Mouse (Mus musculus): Measurements from ENCODE around the gene Wfdc2.

Wfdc2 gene

DNA sequence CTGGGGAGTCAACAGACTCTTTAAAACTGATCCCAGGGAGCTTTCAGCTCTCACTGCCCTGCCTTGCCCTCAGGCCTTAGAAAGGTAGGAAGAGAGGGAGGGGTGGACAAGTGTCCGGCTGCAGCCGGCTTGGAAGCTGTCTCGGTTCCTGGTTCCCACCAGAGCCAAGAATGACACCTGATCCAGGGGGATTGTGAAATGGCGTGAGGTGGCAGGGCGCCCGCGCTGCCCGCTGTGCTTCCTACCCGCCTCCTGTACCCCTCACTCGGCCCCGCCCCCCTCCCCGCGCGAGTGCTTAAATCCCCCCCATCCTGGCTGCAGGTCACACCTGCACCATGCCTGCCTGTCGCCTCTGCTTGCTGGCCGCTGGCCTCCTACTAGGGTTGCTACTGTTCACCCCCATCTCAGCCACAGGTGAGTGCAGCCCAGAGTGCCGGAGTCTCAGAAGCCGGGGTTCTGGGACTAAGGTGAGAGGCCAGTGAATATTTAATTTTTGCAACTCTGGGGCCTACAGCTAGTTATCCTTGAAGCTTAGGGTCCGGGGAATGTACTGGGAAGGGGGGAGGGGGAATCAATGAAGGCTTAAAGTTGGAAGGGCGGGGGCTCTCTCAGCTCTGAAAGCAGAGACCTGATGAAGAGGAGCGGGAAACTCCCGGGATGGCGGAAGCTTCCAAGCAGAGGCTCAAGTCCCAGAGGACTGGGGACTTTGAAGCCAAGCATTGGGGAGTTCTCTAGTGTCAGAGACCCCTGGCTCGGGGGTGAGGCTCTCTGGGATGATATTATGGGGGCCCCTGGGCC, at the start of gene Wfdc2:
Gene Wfdc2, plus strand, starts transcription at position 23 of the 798 bp plus-strand sequence.
- DNase-seq (ENCODE audit: low spot score in 2 of 2), result no peak

DNA sequence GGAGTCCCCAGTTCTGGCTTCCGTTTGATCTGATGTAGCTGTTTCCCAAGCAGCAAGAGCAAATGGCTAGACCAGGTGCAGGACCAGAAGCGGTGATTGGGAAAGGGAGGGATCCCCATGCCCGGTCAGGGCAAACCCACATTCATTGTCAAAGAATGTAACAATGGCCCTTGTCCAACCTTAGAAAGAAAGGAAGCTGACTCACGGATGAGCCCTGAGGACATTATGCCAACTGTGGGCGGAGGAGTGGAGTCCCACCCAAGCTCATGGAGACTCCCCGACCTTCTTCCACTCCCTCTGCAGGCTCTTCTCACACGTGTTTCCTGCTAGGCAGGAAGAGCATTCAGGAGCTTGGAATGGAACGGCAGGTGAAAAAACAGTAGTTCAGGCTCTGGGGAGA, 48.8 kb upstream of the Wfdc2 start:
- no peak for DNase-seq (ENCODE audit: low spot score in 2 of 2)

DNA sequence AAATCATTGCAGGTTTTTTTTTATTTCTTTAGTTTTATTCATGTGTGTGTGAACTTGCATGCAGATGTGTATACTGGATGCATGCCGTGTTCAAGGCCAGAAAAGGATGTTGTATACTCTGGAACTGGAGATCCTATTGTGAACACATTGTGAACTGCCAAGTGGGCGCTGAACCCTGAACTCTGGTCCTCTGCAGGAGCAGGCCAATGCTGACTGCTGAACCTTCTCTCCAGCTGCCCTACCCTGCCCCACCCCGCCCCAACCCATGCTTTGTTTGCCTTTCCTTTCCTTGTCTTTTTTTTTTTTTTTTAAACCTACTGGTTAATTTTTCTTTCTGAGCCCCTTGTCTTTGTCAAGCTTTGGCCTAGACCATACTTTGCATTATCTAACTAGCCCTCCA, 47.3 kb upstream of the Wfdc2 start:
- no peak for DNase-seq (ENCODE audit: low spot score in 2 of 2)

DNA sequence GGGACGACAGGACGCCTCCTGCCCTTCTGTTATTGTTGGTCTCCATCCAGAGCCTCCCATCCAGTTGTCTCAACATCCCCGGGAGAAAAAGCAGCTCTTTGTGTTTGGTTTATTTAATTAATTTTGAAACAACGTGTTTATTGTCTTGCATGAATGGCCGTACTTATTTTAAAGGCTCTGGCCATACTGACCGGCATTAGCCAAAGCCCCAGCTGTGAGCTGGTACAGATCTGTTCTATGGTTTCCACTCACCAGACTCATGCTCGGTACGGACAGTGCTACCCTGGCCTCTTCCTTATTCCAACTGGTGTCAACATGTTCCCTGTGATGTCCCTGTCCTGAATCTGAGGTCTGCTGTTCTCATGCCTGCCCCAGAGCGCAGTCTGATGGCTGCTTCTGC, 46.3 kb upstream of the Wfdc2 start:
- no peak for DNase-seq (ENCODE audit: low spot score in 2 of 2)

DNA sequence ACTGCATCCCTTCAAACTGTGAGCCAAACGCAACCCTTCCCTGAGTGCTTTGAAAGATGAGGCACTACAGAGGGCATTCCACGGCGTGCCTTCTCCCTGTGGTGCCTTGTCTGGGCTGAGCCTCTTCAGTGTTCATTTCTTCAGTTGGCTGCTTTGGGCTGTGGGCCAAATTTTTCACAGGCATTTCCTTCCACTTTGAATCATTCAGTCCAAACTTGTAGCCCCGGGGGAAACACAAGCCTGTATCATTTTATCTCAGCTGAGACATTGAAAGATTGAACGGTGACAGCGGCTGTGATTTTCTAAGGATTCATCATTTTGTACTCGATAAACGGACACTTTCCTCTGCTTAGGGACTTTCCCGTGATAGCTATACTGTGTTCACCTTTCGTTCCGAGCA, 45.6 kb upstream of the Wfdc2 start:
- DNase-seq (ENCODE audit: low spot score in 2 of 2), result no peak

DNA sequence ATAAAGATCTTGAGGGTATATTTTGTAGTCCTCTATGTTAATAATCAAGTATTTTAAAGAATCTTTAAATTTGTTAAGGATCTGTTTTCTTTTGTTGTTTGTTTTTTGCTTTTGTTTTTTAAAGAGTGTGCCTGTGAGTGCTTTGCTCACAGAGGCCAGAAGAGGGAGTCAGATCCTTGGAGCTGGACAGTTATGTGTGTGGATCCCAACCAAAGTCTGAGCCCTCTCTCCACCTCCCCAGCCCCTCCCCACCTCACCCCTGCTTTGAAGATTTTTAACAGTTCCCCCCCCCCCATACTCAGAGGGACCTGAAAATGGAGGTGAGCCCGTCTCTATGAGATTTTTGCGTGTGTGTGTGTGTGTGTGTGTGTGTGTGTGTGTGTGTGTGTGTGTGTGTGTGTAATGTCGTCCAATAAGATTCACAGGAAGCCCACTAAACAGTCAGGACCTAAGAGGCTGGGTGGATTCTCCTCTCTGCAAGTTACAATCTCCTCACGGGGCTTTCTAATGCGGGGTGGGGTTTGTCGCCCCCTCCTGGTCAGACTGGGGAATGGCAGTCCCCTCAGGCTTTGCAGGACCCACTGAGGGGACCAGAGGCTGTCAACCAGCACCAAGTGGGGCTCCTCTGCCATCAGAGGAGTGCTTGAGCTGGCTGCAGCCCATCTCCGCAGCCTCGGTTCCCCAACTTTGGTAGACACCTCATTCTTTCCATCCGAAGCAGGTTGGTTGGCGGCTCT, 44.6 kb upstream of the Wfdc2 start:
- no peak for DNase-seq (ENCODE audit: low spot score in 2 of 2)

DNA sequence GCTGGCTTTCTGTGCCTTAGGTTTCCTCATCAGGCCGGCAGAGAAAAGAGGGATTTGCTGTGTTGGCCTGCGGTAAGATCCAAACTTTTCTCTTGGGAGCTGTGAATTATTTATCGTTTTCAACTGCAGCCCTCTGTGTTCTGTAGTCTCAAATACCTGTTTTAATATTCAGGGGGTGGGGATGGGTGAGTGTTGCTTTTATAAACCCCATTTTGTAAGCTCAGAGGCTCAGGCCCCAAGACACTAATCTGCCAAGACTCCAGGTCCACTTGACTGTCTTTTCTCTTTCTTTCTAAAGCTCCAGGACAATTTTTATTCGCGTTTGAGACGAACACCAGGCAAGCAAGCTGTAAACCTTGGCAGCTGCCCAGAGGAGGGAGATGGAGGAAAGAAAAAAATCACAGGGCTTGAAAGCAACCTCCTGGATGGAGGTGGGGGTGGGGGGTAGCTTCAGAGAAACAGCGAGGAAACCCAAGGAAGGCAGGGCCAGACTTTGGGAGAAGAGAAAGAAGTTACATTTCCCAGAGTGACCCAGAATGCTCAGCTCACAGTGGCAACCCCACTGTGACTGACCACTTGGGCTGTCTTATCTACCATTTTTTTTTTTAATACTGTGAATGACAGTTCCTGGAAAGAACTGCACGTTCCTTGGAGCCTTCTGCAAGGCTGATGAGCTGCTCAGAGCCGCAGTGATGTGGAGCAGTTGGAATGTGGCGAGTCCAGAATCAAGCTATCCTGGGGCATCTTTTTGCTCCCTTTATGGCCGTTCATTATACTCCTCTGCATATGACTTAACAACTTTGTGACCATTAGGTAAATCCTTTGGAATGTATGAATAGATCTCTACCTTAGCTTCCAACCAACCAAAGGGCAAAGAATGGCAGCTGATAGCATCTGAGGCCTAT, 43.7 kb upstream of the Wfdc2 start:
- peak in 1 of 2 experiments; percentile 37 for DNase-seq (ENCODE audit: low spot score in 2 of 2)

DNA sequence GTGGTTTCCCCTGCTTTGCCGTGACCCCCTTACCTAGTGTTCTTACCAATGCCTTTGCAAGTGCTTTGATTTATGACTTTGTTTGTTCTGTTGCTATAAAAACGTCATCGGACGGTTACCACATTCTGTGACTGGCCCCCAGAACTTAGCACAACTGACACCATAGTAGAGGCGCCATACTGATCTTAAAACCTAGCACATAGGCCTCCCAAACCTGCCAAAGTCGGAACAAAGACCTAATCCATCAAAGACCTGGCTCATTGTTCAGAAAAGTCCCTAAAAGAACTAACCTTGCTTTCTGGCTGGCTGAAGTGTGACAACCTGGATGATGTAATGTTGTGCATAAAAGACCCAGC, 43.1 kb upstream of the Wfdc2 start:
- DNase-seq (ENCODE audit: low spot score in 2 of 2), result no peak

DNA sequence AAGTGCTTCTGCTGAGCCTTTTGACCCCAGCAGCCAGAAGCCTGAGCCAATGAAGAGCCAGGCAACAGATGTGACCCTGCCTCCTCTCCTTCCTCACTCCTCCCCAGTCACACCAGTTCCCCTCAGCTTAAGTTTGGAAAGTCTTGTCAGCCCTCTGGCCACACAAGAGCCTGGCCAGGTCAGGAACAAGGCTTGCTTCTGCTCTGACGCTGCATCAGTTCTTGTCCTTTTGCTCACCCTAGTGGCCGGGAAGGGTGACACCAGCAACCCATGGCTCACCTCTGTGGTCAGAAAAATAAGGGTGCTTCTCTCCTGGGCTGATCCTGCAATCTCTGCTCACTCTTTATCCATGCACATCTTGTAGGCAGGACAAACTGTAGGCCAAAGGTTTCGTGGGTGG, 41.4 kb upstream of the Wfdc2 start:
- DNase-seq (ENCODE audit: low spot score in 2 of 2), result no peak

DNA sequence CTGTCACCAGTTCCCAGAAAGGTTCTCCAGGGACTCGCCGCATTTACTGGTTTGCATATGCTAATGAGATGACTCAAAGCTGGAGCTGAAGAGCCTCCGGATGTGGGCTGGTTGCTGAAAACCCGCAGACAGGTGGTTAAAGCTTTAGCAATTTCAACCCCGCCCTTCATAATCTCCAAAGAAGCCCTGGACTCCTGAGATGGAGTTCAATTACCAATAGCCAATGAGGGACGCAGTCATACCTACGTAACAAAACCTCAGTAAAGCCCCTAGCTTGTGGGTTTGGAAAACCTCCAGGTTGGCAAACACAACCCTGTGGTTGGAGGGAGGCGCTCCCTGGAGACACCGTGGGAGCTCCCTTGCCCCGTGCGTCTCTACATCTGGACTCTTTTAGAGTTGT, 40.4 kb upstream of the Wfdc2 start:
- DNase-seq (ENCODE audit: low spot score in 2 of 2), result peak in 1 of 2 experiments; percentile 25

DNA sequence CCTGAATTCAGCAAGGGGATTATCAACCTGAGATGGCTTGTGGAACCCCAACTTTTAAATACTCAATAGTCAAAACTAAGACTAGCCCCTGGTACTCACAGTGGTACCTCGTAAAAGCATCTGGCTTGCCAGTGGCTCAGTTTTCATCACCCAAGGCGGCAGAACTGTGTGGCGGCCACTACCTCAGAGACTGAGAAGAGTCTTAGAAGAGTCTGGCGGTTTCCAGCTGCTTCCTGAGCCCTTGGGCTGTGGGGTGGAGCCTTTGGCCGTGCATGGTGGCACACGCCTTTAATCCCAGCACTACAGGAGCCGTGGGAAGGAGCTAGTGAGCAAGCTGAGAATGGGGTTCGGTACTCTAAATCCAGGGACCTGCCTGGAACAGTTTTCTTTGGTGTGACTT, 39.9 kb upstream of the Wfdc2 start:
- DNase-seq (ENCODE audit: low spot score in 2 of 2), result no peak

DNA sequence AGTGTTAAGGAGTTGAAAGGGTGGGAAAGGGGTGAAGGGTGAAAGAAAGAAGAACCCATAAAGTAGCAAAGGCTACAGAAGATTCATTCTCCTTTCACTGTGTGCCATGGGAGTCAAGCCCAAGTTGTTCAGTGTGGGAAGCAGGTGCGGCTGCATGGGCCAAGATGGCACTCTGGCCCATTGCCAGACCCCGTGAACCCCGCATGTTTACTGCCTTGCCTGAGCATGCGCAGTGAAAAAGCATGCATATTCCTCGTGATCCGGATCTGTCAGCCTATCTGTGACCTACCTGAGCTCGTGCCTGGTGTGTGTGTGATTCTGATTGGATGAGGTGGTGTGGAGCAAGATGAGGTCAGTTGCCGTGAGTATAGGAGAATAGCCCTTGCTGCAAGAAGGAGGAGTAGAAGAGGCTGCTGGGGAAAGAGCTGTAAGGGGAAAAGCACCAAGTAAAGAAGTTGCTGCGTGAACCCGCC, 38.9 kb upstream of the Wfdc2 start:
- no peak for DNase-seq (ENCODE audit: low spot score in 2 of 2)

DNA sequence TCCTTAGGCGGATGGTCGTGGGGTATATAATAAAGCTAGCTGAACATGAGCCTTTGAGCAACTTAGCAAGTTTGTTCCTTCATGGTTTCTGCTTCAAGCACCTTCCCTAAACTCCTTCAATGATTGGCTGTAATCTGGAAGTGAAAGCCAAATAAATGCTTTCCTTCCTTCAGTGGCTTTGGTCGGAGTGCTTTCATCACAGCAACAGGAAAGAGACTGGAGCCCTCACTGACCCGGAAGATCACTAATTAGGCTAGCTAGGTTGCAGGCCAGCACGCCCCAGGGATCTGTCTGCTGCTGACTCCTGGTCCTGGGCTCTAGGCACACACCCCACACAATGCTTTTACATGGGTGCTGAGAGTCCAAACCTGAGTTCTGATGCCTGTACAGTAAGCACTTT, 33.7 kb upstream of the Wfdc2 start:
- DNase-seq (ENCODE audit: low spot score in 2 of 2), result no peak

DNA sequence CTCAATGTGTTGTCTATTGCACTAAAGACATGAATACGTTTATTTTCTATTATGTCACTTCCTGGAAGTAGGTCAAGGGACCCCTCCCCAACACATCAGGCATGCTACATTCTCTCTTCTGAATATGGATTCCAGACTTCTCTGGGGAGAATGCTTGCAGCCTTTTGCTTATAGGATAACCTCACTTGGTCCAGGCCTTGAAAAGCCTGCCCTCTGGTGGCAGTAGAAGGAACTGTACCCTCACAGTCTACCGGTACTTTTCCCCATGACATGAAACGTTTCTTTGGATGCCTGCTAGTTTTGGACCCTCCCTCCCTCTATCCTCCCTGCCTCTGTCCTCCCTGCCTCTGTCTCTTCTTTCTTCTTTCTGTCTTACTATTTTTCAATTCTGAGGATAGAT, 31.0 kb upstream of the Wfdc2 start:
- DNase-seq (ENCODE audit: low spot score in 2 of 2), result peak; percentile 89

DNA sequence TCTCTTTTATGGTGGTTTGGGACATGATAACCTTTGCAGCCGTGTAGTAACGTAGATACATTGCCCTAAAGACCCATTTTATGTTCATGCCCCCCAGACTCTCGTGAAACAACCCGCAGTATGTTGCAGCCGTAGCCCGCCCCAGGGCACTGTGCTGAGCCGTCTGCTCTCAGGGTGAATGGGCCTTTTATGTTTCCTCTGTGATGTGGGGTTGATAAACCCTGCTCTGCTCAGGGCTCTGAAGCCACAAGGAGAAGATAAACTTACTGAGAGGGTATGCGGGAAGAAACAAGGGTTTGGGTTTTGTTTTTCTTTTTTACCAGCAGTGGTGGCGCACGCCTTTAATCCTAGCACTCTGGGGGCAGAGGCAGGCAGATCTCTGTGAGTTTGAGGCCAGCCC, 27.9 kb upstream of the Wfdc2 start:
- DNase-seq (ENCODE audit: low spot score in 2 of 2), result no peak

DNA sequence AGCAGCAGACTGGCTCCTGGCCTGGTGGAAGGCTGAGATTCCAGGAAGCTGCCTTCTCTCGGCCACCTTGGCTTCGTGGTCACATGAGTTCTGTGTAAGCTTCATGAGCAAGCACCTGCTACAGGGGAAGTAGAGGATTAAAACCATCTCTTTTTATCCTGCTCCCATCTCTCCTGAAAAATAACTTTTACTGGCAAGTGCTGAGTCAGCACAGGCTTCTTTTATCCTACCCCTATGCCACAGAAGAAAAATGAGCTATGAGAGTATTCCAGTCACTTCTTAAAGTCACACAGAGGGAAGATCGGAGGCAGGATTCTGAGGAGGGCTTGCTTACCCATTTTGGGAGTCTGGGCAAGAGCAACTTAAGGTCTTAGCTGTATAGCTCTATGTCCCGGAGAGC, 25.2 kb upstream of the Wfdc2 start:
- no peak for DNase-seq (ENCODE audit: low spot score in 2 of 2)

DNA sequence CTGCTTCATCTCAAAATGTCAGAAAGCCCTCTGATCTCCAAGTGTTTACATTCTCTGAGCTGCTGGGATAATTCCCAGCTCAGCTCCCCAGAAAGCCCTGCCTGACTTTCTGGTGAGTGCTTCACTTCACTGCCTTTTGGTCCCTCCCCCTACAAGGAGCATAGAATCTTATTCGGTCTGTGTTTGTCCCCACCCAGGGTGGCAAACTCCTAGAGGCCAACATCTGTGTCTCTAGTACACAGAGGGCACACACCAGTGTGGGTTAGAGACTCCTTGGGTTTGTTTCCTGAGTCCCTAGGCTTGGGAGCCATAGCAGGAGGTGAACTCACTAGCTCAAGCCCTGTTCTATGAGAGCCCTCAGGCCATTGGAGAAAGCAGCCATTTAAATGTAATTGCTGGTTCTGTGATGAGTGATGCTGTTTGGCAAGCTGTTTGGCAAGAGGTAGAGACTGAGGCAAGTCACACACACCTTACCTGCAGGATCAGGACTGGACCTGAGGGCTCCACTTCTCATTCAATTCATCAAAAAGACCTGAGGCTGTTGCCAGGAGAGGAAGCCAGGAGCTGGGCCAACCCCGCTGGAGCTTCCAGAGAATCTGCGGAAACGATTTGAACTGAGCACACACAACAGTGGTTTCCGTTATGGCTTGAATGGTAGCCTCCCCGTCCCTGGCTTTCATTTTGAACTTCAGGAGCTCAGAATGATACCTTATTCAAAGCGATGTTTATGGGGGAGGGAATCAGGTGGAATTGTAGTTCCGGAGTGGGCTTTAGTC, 21.4 kb upstream of the Wfdc2 start:
- no peak for DNase-seq (ENCODE audit: low spot score in 2 of 2)

DNA sequence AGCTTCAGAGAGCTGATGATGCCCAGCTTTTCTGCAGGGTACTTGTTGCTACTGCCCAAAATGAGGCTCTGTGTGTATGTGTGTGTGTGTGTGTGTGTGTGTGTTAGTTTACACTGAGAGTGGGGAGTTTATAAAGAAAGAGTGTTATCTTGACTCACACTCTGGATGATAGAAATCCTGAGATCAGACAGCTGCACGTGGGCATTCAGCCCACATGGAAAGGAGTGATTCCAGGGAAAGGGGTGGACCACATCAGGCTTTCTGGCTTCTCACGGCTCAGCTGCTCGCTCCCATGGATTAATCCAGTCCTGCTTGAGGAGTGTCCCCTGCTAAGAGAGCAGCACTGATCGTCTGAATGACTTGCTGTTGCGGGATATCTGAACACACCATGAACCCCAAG, 20.1 kb upstream of the Wfdc2 start:
- DNase-seq (ENCODE audit: low spot score in 2 of 2), result peak; percentile 79 to 85

DNA sequence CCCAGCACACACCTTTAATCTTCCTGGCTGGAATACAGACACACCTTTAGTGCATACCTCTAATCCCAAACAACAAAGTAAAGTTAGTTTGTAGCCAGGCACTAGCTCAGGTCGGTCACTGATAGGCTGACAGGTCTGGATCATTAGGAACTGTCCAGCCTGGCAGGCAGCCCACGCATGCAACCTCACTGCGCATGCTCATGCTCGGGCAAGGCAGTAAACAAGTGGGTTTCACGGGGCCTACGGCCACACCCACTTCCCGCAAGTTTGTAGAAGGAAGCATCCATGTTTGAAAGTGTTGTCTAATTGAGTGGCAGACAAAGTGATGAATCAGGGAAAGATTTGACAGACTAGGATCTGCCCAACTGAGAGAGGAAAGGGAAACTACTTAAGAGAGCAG, 19.6 kb upstream of the Wfdc2 start:
- DNase-seq (ENCODE audit: low spot score in 2 of 2), result no peak

DNA sequence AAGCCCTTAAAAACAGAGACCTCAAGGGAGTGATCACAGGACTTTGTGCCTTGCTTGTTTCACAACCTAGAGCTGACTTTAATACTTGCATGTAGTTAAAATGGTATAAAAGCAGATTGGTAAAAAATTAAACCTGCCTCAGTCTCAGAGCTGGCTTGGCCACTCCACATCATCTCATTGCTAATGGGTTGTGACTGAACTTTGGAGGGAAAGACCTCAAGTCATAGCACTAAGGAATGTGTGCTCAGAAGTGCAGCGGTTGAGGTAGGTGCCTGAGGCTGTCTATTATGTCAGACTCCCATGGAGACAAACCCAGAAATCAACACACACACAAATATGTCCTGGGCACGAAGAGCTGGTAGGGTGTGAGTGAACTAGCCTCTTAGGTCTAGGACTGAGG, 18.5 kb upstream of the Wfdc2 start:
- no peak for DNase-seq (ENCODE audit: low spot score in 2 of 2)

DNA sequence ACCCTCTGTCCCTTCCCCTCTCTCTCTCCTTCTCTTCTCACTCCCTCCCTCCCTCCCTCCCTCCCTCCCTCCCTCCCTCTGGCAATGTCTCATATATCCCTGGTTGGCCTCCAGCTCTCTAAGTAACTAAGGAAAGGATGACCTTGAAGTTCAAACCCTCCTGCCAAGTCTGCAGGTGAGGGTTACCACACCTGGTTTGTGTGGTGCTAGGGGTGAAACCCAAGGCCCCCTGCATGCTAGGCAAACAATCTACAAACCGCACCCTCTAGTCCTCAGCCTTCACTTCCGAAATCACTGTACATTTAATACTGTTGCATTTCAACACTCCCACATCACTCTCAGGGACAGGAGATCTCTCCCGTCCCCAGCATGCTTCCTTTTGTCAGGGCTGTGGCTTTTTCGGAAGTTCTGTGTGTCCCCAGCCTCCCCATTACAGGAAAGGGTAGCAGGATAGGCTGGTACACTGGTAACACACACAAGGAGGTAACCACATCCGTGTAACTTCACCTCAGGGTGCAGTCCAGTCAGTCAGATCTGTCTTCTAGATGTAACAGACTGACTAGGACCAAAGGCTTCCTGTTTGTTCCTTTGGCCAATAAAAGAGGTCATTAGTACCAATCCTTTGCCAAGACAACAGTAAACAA, 17.6 kb upstream of the Wfdc2 start:
- no peak for DNase-seq (ENCODE audit: low spot score in 2 of 2)
